23 mouse cellular contexts compared by ENCODE assay signal in the genomic region with DNA sequence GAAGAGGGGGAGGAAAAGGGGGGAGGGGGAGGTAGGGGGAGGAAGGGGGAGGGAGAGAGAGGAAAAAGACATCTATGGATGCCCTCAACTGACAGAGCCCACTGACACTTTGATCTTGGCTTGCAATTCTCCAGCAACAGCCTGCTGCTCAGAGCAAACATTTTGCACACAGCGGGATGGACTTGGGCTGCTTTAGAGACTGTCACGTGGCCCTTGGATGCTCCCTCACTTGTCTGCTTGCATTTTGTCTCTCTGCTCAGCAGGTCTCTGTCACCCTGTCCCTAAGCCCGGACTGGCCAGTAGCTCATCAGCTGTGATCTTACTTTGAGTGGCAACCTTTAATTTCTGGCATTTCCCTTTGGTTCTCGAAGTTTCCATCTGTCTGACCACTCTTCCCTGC.
"Had no signal": no experiment of that assay in that cellular context is flagged by ENCODE, and none has a peak within 500 bp of the region (broad histone marks: within the 10 kb centered on the region; RNA-seq: fewer than 3 reads in every experiment).

No protein-coding gene starts in this region.

- H3K9me3 ChIP-seq: kidney, embryonic 15.5 days; limb, embryonic 10.5 days; limb, embryonic 13.5 days; liver, embryonic 12.5 days; liver, embryonic 15.5 days; neural tube, embryonic 12.5 days; neural tube, embryonic 15.5 days had no signal

- H3K4me3 ChIP-seq: kidney, embryonic 15.5 days; limb, embryonic 10.5 days; limb, embryonic 13.5 days; liver, embryonic 12.5 days; liver, embryonic 15.5 days; neural tube, embryonic 12.5 days; neural tube, embryonic 15.5 days had no signal

- ATAC-seq: liver, embryonic 12.5 days had no signal

- H3K9ac ChIP-seq: kidney, embryonic 15.5 days; limb, embryonic 13.5 days; liver, embryonic 12.5 days; liver, embryonic 15.5 days; neural tube, embryonic 12.5 days; neural tube, embryonic 15.5 days had no signal

- H3K36me3 ChIP-seq: kidney, embryonic 15.5 days; limb, embryonic 10.5 days; limb, embryonic 13.5 days; liver, embryonic 12.5 days; liver, embryonic 15.5 days; neural tube, embryonic 12.5 days; neural tube, embryonic 15.5 days had no signal

- H3K27ac ChIP-seq: kidney, embryonic 15.5 days; limb, embryonic 10.5 days; limb, embryonic 13.5 days; liver, embryonic 12.5 days; liver, embryonic 15.5 days; neural tube, embryonic 12.5 days; neural tube, embryonic 15.5 days; stomach, postnatal 0 days had no signal

- H3K27me3 ChIP-seq: kidney, embryonic 15.5 days; limb, embryonic 13.5 days; liver, embryonic 12.5 days; liver, embryonic 15.5 days; neural tube, embryonic 12.5 days; neural tube, embryonic 15.5 days had no signal

- DNase-seq: kidney, postnatal 10 days; kidney, postnatal 36 days; layer of hippocampus, postnatal 36 days; liver; lung, adult 2 months; lung, postnatal 14 days; lung, postnatal 4 days; midbrain, embryonic 14.5 days; right cerebral cortex, adult 18-20 months; right cerebral cortex, postnatal 14 days; right cerebral cortex, postnatal 4 days; thymus, adult 2 months; thymus, postnatal 14 days; thymus, postnatal 4 days had no signal

- H3K4me2 ChIP-seq: kidney, embryonic 15.5 days; limb, embryonic 13.5 days; liver, embryonic 12.5 days; liver, embryonic 15.5 days; midbrain, embryonic 11.5 days; neural tube, embryonic 12.5 days; neural tube, embryonic 15.5 days had no signal

- H3K4me1 ChIP-seq: kidney, embryonic 15.5 days; limb, embryonic 10.5 days; limb, embryonic 13.5 days; liver, embryonic 12.5 days; liver, embryonic 15.5 days; neural tube, embryonic 12.5 days; neural tube, embryonic 15.5 days had no signal
